Mouse (Mus musculus): Measurements from ENCODE around the gene Nfatc4. TPM values are rescaled to one million over a fixed set of nuclear protein-coding genes. Genes with fewer than 3 reads are reported as not detected.

Nfatc4 gene
- total RNA-seq, 2 experiments from 2014 or later: not detected

DNA sequence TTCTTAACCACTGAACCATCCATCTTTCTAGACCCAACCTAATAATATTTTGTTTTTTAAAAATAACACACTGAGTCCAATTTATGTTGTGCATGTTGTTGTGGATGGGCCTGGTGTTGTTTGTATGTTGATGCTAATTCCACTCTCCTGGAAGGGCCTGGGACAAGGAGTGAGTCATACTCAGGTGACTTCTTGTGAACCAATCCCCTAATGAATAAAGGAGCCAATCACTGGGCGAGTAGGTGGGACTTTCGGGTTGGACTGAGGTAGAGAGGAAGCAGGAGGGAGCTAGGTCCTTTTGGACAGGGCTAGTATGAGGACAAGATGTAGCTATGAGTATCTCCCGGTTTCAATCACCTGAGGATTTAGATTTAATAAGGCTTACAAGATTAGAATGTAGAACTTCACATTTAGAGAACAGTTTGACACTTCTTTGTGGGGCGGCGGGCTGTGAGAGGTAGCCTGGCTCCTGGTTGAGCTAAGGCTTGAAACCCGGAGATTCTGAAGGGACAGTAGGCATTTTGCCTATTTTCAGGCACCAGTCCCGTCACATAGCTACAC is 3.0 kb upstream of the Nfatc4 start:
- ATAC-seq (replicated peaks; ENCODE audit: low FRiP score, poor library complexity, severe bottlenecking): no peak

- no peak for ATAC-seq (replicated peaks; ENCODE audit: low FRiP score, poor library complexity, severe bottlenecking)
Measured at GRCm38 (mm10) chr14:55820576-55820975, 2.4 kb upstream of the Nfatc4 start.

GRCm38 (mm10) chr14:55822435-55822990 is 431 bp upstream of the Nfatc4 start:
- ATAC-seq (replicated peaks; ENCODE audit: low FRiP score, poor library complexity, severe bottlenecking): no peak

DNA sequence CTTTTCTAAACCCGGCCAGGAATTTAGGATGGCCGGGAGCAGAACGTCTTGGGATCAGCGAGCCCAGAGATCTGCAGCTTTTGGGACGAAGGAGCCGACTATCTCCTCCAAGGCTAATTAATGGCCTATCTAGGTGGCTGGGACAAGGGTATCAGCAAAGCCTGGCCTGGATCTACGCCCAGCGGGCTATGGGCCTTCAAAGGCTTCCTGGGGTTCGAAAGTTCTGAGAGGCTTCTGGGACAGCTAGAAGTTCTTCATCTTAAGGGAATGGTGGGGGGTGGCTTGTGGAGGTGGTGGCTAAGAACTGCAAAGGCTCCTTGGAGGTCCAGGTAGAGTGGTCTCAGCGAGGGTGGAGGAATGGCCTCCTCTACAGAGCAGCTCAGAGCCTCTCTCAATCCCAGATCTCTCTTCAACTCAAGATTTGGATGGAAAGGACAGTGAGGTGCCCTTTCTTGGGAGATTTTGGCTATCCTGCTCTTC is 1.1 kb downstream of the Nfatc4 start:
- ATAC-seq (replicated peaks; ENCODE audit: low FRiP score, poor library complexity, severe bottlenecking): no peak

GRCm38 (mm10) chr14:55824481-55825215 is 1.7 kb downstream of the Nfatc4 start:
- no peak for ATAC-seq (replicated peaks; ENCODE audit: low FRiP score, poor library complexity, severe bottlenecking)

DNA sequence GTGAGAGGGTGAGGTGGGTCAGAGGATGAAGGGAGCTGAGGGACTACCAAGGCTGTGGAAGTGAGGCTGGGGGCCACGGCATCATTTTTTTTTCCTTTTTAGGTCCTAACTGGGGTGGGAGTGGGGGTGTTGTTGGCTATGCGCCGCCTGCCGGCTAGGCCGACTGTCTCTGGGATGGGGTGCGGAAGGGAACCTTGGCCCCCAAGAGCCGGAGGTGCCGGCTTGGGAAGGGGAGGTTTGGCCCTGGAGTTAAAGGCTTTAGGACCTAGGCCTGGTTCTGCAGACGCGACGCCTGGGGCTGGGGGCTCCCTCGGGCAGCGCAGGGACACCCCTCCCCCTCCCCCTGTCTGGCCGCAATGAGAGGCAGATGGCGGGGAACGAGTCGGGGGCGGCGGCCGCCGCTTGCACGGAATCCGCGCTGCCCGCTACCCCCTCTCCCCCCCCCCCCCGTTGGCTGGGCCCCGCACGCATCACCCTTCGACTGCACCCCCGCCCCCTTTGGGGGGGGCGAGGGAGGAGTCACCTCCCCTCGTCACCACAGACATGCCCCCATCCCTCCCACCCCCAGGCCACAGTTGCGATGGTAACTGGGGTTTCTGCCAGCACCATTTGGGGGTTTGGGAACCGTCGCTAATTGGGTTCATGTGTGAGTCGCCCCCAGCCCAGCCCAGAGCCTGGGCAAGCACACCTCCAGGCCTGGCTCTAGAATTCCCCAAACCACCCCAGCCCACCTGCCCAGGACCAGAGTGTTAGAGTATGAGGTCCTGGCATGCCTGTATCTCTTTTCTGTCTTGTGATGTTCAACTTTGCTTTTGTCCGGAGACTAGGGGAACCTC is 2.5 kb downstream of the Nfatc4 start:
- ATAC-seq (replicated peaks; ENCODE audit: low FRiP score, poor library complexity, severe bottlenecking): no peak

DNA sequence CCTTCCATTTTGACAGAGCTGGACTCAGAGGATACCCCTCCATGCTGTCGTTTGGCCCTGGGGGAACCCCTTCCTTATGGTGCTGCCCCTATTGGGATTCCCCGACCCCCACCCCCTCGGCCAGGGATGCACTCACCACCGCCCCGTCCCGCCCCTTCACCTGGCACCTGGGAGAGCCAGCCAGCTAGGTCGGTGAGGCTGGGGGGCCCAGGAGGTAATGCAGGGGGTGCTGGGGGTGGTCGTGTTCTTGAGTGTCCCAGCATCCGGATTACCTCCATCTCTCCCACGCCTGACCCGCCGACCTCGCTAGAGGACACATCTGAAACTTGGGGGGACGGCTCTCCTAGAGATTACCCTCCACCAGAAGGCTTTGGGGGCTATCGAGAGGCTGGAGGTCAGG is 3.2 kb downstream of the Nfatc4 start:
- ATAC-seq (replicated peaks; ENCODE audit: low FRiP score, poor library complexity, severe bottlenecking): no peak

- peak; percentile 39; the same call in 1 of the 2 replicates for ATAC-seq (replicated peaks; ENCODE audit: low FRiP score, poor library complexity, severe bottlenecking)
Measured at GRCm38 (mm10) chr14:55826551-55827340, 3.8 kb downstream of the Nfatc4 start.

DNA sequence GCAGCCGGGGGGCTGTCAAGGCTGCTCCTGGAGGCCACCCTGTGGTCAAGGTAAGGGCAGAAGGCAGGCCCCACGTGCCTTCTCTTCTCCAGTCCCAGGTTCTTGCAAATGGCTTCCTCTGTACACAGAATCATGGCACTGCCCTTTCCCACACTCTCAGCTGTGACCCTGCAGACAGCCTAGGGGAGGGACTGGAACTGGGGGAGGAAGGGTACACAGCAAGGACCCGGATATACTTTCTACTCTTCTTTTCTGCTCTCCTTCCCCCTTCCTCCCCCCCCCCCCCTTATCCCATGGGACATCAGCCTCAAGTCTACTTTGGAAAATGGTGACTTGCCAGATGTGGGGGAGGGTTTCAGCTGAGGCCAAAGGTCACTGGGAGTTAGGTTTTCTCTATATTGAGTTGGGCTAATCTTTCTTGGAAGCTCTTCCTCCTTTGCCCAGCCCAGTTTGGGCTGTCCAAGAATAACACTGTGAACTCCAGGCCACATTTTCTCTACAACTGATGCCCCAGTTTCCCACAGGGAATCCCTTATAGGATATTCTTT is 5.8 kb downstream of the Nfatc4 start:
- no peak for ATAC-seq (replicated peaks; ENCODE audit: low FRiP score, poor library complexity, severe bottlenecking)

DNA sequence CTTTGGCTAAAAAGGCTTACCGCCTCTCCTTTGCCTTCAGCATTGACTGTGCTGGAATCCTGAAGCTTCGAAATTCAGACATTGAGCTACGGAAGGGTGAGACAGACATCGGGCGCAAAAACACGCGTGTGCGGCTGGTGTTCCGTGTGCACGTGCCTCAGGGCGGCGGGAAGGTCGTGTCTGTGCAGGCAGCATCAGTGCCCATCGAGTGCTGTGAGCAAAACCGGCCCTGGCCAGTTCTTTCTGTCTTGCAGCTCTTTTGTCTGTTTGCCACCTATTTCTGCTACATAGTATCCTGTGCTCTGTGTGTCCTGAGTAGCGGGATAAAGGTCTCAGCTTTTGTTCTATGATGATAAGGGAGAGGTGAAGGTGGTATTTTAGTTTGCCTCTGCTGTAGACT is 6.9 kb downstream of the Nfatc4 start:
- ATAC-seq (replicated peaks; ENCODE audit: low FRiP score, poor library complexity, severe bottlenecking): no peak

DNA sequence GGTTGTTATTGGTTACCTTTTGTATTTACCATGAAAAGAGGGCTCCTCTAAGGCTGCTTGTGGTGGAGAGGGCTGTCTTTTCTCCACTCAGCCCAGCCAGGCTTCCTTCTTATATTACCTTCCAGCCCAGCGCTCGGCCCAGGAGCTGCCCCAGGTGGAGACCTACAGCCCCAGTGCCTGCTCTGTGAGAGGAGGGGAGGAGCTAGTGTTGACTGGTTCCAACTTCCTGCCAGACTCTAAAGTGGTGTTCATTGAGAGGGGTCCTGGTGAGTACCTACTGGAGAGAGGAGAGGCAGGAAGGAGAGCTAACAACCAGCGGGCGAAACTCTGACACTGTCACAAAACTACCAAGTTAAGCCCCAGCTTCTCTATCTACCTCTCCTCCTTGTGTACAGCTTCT is 7.4 kb downstream of the Nfatc4 start:
- no peak for ATAC-seq (replicated peaks; ENCODE audit: low FRiP score, poor library complexity, severe bottlenecking)

- no peak for ATAC-seq (replicated peaks; ENCODE audit: low FRiP score, poor library complexity, severe bottlenecking)
Measured at GRCm38 (mm10) chr14:55833126-55833525, 10.2 kb downstream of the Nfatc4 start.

GRCm38 (mm10) chr14:55834808-55835533 is 12.0 kb downstream of the Nfatc4 start:
- ATAC-seq (replicated peaks; ENCODE audit: low FRiP score, poor library complexity, severe bottlenecking): no peak

GRCm38 (mm10) chr14:55838312-55838711 is 15.4 kb downstream of the Nfatc4 start:
- no peak for ATAC-seq (replicated peaks; ENCODE audit: low FRiP score, poor library complexity, severe bottlenecking)

GRCm38 (mm10) chr14:55838740-55839139 is 15.8 kb downstream of the Nfatc4 start:
- no peak for ATAC-seq (replicated peaks; ENCODE audit: low FRiP score, poor library complexity, severe bottlenecking)

DNA sequence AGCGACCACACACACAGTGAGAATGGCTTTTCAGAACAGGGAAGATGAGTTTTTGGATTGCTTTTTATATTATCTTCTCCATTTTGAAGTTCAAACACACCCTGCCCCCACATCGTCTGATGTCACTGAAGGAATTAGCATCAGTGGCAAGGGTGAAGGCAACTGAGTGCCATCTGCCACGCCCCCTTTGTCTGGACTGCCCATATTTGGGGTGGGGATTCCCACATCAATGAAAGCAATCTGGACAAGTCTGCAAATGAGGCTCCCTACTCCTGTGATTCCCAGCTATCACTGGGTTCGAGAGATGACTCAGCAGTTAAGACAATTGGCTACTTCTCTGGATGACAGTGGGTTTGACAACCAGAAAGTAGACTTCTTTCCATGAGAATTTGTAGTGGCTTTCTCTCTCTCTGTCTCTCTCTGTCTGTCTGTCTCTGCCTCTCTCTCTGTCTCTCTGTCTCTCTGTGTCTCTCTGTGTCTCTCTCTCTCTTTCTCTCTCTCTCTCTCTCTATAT is 18.0 kb downstream of the Nfatc4 start:
- no peak for ATAC-seq (replicated peaks; ENCODE audit: low FRiP score, poor library complexity, severe bottlenecking)

DNA sequence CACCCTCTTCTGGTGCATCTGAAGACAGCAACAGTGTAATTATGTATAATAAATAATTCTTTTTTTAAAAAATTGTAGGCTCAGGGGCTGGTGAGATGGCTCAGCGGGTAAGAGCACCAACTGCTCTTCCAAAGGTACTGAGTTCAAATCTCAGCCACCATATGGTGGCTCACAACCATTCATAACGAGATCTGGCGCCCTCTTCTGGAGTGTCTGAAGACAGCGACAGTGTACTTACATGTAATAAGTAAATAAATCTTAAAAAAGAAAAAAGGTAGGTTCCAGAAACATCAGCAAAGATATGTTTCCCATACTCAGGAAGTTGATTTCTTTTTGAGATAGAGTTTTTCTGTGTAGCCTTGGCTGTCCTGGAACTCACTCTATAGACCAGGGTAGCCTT is 19.9 kb downstream of the Nfatc4 start:
- ATAC-seq (replicated peaks; ENCODE audit: low FRiP score, poor library complexity, severe bottlenecking): no peak

DNA sequence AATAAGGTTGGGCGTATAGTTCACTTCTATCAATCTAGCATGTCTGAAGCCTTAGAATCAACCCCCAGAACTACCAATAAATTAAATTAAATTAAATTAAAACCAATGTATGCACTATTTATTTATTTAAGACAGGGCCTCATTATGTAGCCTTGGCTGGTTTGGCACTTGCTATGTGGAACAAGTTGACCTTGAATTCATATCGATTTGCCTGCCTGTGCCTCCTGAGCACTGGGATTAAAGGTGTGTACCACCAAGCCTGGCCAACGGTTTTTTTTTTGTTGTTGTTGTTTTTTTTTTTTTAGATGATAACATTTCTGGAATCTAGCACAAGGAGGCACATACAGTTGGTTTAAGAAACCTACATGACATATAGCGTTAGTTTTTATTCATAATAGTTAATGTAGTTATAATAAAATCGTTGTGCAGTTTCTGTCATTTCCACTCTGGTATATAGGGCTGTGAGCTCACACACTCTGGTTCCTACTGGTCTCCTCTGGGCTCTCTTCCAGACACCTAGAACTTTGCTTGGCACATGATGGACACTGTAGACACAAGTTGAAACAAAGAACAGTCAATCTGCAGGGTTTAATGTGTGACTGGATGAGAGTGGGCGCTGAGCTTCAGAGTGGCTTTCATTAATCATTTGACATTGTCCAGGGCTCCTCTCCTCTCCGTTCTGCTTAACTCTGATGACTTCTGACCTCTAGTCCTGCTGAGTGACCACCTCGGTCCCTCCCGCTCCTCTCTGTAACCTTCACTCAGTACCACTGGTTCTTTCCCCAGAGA is 22.8 kb downstream of the Nfatc4 start:
- no peak for ATAC-seq (replicated peaks; ENCODE audit: low FRiP score, poor library complexity, severe bottlenecking)

All from erythroid progenitor cell, adult 5-6 weeks (primary cell).